Mouse (Mus musculus) liver, adult 2 months (tissue): ENCODE data around the gene Dlgap4.

Experiments
- CTCF ChIP-seq: fragments of 200-500 bp; IDR thresholded peaks from 2 replicates; pipeline ENCODE4 v1.5.1; 2011; ENCODE audit warnings: low read depth, low read length, control low read depth
- POLR2A ChIP-seq: fragments of 200-500 bp; IDR thresholded peaks from 2 replicates; pipeline ENCODE4 v1.6.1; 2011; ENCODE audit warnings: low read length, control low read depth; ENCODE audit not compliant: insufficient read depth; ENCODE audit errors: extremely low read depth

- TF ChIP-seq POLR2A (no peak), CTCF (no peak)
Measured at GRCm38 (mm10) chr2:156722752-156723151, 109.2 kb downstream of the Dlgap4 start.
